Mouse (Mus musculus): ENCODE data around the gene Olfr1495. TPM values are rescaled to one million over a fixed set of nuclear protein-coding genes. Genes with fewer than 3 reads are reported as not detected.
"Not testable (repeated sequence)": the region's sequence is repeated elsewhere in the genome, so short reads cannot be mapped to it uniquely, and the experiment has no call there.

Gene Olfr1495
- not detected for total RNA-seq (2021)

DNA sequence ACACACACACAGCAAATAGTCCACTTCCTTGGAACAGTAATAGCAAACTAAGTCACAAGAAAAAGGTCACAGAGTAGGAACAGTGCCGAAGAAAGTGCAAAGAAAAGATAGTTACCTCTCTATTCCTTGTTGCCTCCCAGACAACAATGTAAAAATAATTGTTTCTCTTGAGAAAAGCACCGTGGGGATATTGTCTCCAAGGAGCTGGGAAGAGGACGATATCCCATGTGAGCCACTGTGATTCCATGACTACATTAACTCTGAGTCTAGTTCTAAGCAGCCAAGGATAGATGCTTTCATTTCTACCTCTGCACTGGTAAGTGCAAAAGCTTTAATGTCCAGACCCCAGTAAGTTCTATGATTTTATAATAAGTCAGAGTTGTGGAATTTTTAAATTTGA is at the start of gene Olfr1495:
Gene Olfr1495, plus strand, starts transcription at position 301 of the 400 bp plus-strand sequence.
- no peak for DNase-seq (ENCODE audit: extremely low spot score in 1 of 2, low spot score in 1 of 2)

DNA sequence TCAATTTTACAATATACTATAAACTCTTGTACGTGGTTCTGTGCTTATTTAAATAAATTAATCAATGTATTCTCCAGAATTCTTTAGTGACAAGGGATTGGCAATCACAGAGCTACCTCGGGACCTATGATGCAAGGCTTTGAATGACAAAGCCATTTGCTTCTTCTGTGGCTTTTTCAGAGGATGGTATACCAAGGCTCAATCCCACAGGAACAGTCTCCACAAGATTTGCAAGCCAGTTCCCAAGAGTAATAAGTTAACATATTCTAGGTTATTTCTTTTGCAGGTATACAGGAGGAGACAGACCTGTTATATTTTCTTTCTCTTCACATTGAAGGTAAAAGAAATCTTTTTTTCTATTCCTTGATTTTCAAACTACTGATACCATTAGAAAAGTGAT is 41.4 kb upstream of the Olfr1495 start, which contains the start of gene Olfr1493-ps1:
Gene Olfr1493-ps1, plus strand, starts transcription at position 301 of the 400 bp plus-strand sequence.
- no peak for DNase-seq (ENCODE audit: extremely low spot score in 1 of 2, low spot score in 1 of 2)

GRCm38 (mm10) chr19:13739428-13739827 is 25.0 kb upstream of the Olfr1495 start, which contains the start of gene Olfr1494:
Gene Olfr1494 (plus strand): TSS chr19:13739728.
- no peak for DNase-seq (ENCODE audit: extremely low spot score in 1 of 2, low spot score in 1 of 2)

GRCm38 (mm10) chr19:13749366-13749765 is 15.0 kb upstream of the Olfr1495 start:
- no peak for DNase-seq (ENCODE audit: extremely low spot score in 1 of 2, low spot score in 1 of 2)

GRCm38 (mm10) chr19:13768565-13769276 is 4.3 kb downstream of the Olfr1495 start:
- DNase-seq (ENCODE audit: extremely low spot score in 1 of 2, low spot score in 1 of 2) = no peak

DNA sequence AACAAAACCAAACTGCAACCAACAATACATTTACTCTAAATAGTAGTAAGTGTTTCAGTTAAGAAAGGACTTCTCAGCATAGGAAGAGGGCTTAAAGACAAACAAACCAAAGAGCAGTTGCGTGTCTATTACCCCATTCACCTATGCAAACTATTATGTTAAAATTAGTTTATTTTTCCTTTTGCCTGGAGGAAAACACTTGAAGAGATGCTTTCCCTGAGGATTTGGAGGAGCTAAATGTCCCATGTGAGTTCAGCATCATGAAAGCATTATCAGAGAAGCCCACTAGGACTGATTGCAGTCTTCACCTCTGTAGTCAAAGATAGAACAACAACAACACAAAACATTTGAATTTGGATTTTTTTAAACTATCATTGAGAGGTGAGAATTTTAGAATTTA is 13.2 kb downstream of the Olfr1495 start, which contains the start of gene Olfr1496:
Gene Olfr1496, plus strand, starts transcription at position 301 of the 400 bp plus-strand sequence.
- no peak for DNase-seq (ENCODE audit: extremely low spot score in 1 of 2, low spot score in 1 of 2)

- DNase-seq (ENCODE audit: extremely low spot score in 1 of 2, low spot score in 1 of 2) = no peak
Measured at GRCm38 (mm10) chr19:13798102-13798501, 33.7 kb downstream of the Olfr1495 start, which contains the start of gene Olfr1497. Gene Olfr1497 (minus strand): TSS chr19:13798202.

DNA sequence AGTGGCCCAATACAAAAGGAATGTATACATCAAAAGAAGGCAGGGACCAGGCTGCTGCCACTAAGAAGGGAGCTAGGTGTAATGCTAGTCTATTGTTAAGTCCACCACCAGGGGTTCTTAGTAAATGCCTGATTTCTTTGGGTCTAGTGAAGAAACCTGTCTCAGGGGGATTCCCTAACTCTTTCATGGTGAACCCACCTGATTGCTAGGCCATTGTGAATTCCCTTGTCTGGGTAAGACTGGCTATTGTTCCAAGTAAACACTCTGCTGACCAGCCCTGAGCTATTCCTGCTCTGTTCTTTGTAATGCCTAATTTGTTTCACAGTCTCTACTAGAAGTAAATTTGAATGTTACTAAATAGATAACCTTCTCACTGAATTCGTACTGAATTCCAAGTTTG is 41.1 kb downstream of the Olfr1495 start:
- not testable (repeated sequence) for DNase-seq (ENCODE audit: extremely low spot score in 1 of 2, low spot score in 1 of 2)

- no peak for DNase-seq (ENCODE audit: extremely low spot score in 1 of 2, low spot score in 1 of 2)
Measured at GRCm38 (mm10) chr19:13812823-13813222, 48.4 kb downstream of the Olfr1495 start.

GRCm38 (mm10) chr19:13818827-13819226 is 54.4 kb downstream of the Olfr1495 start:
- no peak for DNase-seq (ENCODE audit: extremely low spot score in 1 of 2, low spot score in 1 of 2)

GRCm38 (mm10) chr19:13819347-13819746 is 54.9 kb downstream of the Olfr1495 start, which contains the start of gene Olfr1499:
Gene Olfr1499 (minus strand): TSS chr19:13819447.
- no peak for DNase-seq (ENCODE audit: extremely low spot score in 1 of 2, low spot score in 1 of 2)

Other genes starting within 250 kb of the Olfr1495 start
- not detected for gene Olfr1480, start 236.7 kb upstream of the Olfr1495 start, total RNA-seq (2021)
- not detected for gene Olfr1484, start 181.1 kb upstream of the Olfr1495 start, total RNA-seq (2021)
- not detected for gene Olfr1487, start 147.2 kb upstream of the Olfr1495 start, total RNA-seq (2021)
- not detected for gene Olfr1489, start 133.0 kb upstream of the Olfr1495 start, total RNA-seq (2021)
- gene Olfr1490, start 113.5 kb upstream of the Olfr1495 start, total RNA-seq (2021) = not detected
- not detected for gene Olfr1491, start 67.3 kb upstream of the Olfr1495 start, total RNA-seq (2021)
- not detected for gene Olfr1493-ps1, start 41.3 kb upstream of the Olfr1495 start, total RNA-seq (2021)
- not detected for gene Olfr1494, start 24.9 kb upstream of the Olfr1495 start, total RNA-seq (2021)
- gene Olfr1496, start 13.3 kb downstream of the Olfr1495 start, total RNA-seq (2021) = not detected
- gene Olfr1497, start 33.6 kb downstream of the Olfr1495 start, total RNA-seq (2021) = not detected
- gene Olfr1499, start 54.8 kb downstream of the Olfr1495 start, total RNA-seq (2021) = not detected
- not detected for gene Olfr1500, start 65.9 kb downstream of the Olfr1495 start, total RNA-seq (2021)
- gene Olfr1501, start 86.1 kb downstream of the Olfr1495 start, total RNA-seq (2021) = not detected
- not detected for gene Olfr1502, start 97.2 kb downstream of the Olfr1495 start, total RNA-seq (2021)
- not detected for gene Olfr1504, start 133.3 kb downstream of the Olfr1495 start, total RNA-seq (2021)
- gene Olfr1505, start 148.9 kb downstream of the Olfr1495 start, total RNA-seq (2021) = not detected